In the genomic region with DNA sequence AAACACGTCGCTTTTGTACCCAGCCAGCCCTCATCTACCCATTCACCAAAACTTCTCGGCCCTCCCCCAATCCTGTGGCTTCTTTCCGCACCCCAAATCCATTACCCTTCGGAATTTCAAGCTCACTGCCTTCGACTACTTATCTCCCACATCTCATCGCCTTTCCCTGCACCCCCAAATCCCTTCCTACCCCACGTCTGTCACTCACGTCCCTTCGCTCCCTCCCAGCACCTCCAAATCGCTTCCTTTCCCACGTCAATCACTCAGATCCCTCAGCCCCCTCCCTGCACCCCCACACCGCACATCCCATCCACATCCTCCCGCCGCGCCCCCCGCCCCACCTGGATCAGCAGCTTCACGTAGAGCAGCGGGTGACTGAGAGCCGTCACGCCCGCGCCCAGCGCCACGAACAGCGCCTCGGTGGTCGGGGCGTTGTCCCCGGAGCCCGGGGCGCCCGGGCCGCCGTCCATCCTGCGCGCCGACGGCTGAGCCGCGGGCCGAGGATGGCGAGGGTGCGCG, we compare ENCODE assay signal across 8 mouse cellular contexts. TPM values are rescaled to one million over a fixed set of nuclear protein-coding genes. Genes with fewer than 3 reads are reported as not detected.
DNase-seq lines count a peak whose midpoint lies in the region; ATAC-seq lines count a peak whose summit lies in the region.

No protein-coding gene starts in this region.

- peak overlapping the region; percentile 92 for H3K27ac ChIP-seq in embryonic facial prominence, embryonic 13.5 days
- H3K27ac ChIP-seq in intestine, embryonic 15.5 days = peak overlapping the region; percentile 96
- peak overlapping the region; percentile 51 for H3K27ac ChIP-seq in macrophage

- H3K36me3 ChIP-seq in embryonic facial prominence, embryonic 13.5 days = peaks cover 27% of the 10 kb centered on the region
- H3K36me3 ChIP-seq in intestine, embryonic 15.5 days = 0 out of 2 replicates have a peak, but pooled peaks cover 2% of the 10 kb centered on the region
- peaks cover 10% of the 10 kb centered on the region; the same call in 1 of the 2 replicates for H3K36me3 ChIP-seq in macrophage (ENCODE audit: inconsistent target)

- under 1% methylated on average over 45 of the region's 45 CpGs for WGBS in embryonic facial prominence, embryonic 13.5 days
- under 1% methylated on average over 44 of the region's 45 CpGs for WGBS in intestine, embryonic 15.5 days
- WGBS in macrophage (ENCODE audit: missing documents) = 1% methylated on average over 29 of the region's 45 CpGs

- H3K9me3 ChIP-seq in embryonic facial prominence, embryonic 13.5 days = no peaks in the 10 kb centered on the region
- H3K9me3 ChIP-seq in intestine, embryonic 15.5 days = no peaks in the 10 kb centered on the region

- DNase-seq in kidney, adult 9 months = peak; percentile 35
- DNase-seq in kidney, postnatal 14 days = no peak
- peak; percentile 30 for DNase-seq in Muller cell, postnatal 12 days (ENCODE audit: inconsistent ontology term)
- DNase-seq in urinary bladder, postnatal 10 days (ENCODE audit: low spot score) = no peak
- DNase-seq in ovary, postnatal 14 days (ENCODE audit: low spot score) = no peak

- H3K9ac ChIP-seq in embryonic facial prominence, embryonic 13.5 days = peak overlapping the region; percentile 93
- peak overlapping the region; percentile 96 for H3K9ac ChIP-seq in intestine, embryonic 15.5 days

- H3K79me2 ChIP-seq in macrophage (ENCODE audit: inconsistent target) = peaks cover 51% of the 10 kb centered on the region

- peak overlapping the region; percentile 89 for H3K4me3 ChIP-seq in embryonic facial prominence, embryonic 13.5 days
- peak overlapping the region; percentile 90 for H3K4me3 ChIP-seq in intestine, embryonic 15.5 days (replicated peaks)
- H3K4me3 ChIP-seq in macrophage (ENCODE audit: inconsistent target) = peak overlapping the region; percentile 87

- no peaks in the 10 kb centered on the region for H3K27me3 ChIP-seq in embryonic facial prominence, embryonic 13.5 days
- no peaks in the 10 kb centered on the region for H3K27me3 ChIP-seq in intestine, embryonic 15.5 days (replicated peaks)

- H3K4me2 ChIP-seq in embryonic facial prominence, embryonic 13.5 days = peak overlapping the region; percentile 73
- peak overlapping the region; percentile 80 for H3K4me2 ChIP-seq in intestine, embryonic 15.5 days (replicated peaks)

- peaks cover 33% of the 10 kb centered on the region for H3K4me1 ChIP-seq in embryonic facial prominence, embryonic 13.5 days
- peaks cover 26% of the 10 kb centered on the region for H3K4me1 ChIP-seq in intestine, embryonic 15.5 days (replicated peaks)

- ATAC-seq in embryonic facial prominence, embryonic 13.5 days (ENCODE audit: insufficient number of reproducible peaks, insufficient read depth, low FRiP score, low TSS enrichment, low read depth) = peak; percentile 8; the same call in 1 of the 2 replicates
- ATAC-seq in intestine, embryonic 15.5 days = peak; percentile 42

RNA-seq across cellular contexts. Expression of gene Mtch1, which starts 0.5 kb away (rescaled TPM):
- 284 and 299 TPM in 2 replicates for polyA plus RNA-seq in embryonic facial prominence, embryonic 13.5 days (2015; fragmentation: Nextera tagmentation; extraction: Ambion mirVana)
- 235 and 275 TPM in 2 replicates for polyA plus RNA-seq in intestine, embryonic 15.5 days (2015; fragmentation: Nextera tagmentation; extraction: Ambion mirVana)
- total RNA-seq in macrophage (2018; cell fraction: chromatin; rRNA removed) = 100 to 1,000 TPM in 15 of 26 experiments, 10 to 100 TPM in 11; 33.9 to 200 (median 104) TPM
- 100 to 1,000 TPM; 105 to 170 (median 135) TPM for total RNA-seq in macrophage (2018; cell fraction: cytosol; rRNA removed)
- total RNA-seq in macrophage (2018; cell fraction: nucleus; rRNA removed) = 100 to 1,000 TPM in 3 of 26 experiments, 10 to 100 TPM in 23; 40.0 to 130 (median 72.8) TPM
- polyA plus RNA-seq in macrophage (2018) = 107 to 155 TPM (median 130 TPM) in 3 replicates

RNA-seq across cellular contexts. Expression of gene Fgd2, which starts 13.5 kb away (rescaled TPM):
- polyA plus RNA-seq in embryonic facial prominence, embryonic 13.5 days (2015; fragmentation: Nextera tagmentation; extraction: Ambion mirVana) = 11.5 and 12.9 TPM in 2 replicates
- 10.5 and 12.3 TPM in 2 replicates for polyA plus RNA-seq in intestine, embryonic 15.5 days (2015; fragmentation: Nextera tagmentation; extraction: Ambion mirVana)
- 1,000 to 10,000 TPM in 7 of 26 experiments, 100 to 1,000 TPM in 18, 10 to 100 TPM in 1; 86.9 to 1,791 (median 552) TPM for total RNA-seq in macrophage (2018; cell fraction: chromatin; rRNA removed)
- 100 to 1,000 TPM in 4 of 26 experiments, 10 to 100 TPM in 22; 20.6 to 153 (median 53.9) TPM for total RNA-seq in macrophage (2018; cell fraction: cytosol; rRNA removed)
- 100 to 1,000 TPM in 25 of 26 experiments, 10 to 100 TPM in 1; 94.6 to 605 (median 335) TPM for total RNA-seq in macrophage (2018; cell fraction: nucleus; rRNA removed)
- 29.2 to 94.0 TPM (median 43.1 TPM) in 3 replicates for polyA plus RNA-seq in macrophage (2018)

RNA-seq across cellular contexts. Expression of gene Pi16, which starts 29.7 kb away (rescaled TPM):
- 0.23 and 0.27 TPM in 2 replicates for polyA plus RNA-seq in embryonic facial prominence, embryonic 13.5 days (2015; fragmentation: Nextera tagmentation; extraction: Ambion mirVana)
- polyA plus RNA-seq in intestine, embryonic 15.5 days (2015; fragmentation: Nextera tagmentation; extraction: Ambion mirVana) = 0.72 and 0.98 TPM in 2 replicates
- total RNA-seq in macrophage (2018; cell fraction: chromatin; rRNA removed) = not detected
- total RNA-seq in macrophage (2018; cell fraction: cytosol; rRNA removed) = under 1 TPM in 13 of 26 experiments, not detected in 13; 0.04 to 0.28 (median 0.09) TPM
- under 1 TPM in 4 of 26 experiments, not detected in 22; 0.24 to 0.47 (median 0.38) TPM for total RNA-seq in macrophage (2018; cell fraction: nucleus; rRNA removed)
- 0.22 TPM in 1 of 3 replicates, not detected in the others for polyA plus RNA-seq in macrophage (2018)

Comparison
In these comparisons a context has a peak if more than half of its experiments do, and no peak if none do; other contexts are left out.
1. DNase-seq: peak in kidney, adult 9 months (single experiment) and Muller cell, postnatal 12 days (single experiment); none in kidney, postnatal 14 days (single experiment), urinary bladder, postnatal 10 days (single experiment) and ovary, postnatal 14 days (single experiment).
2. Peak in every context shown above with its lines, with median percentiles within 50 percentile points of each other: H3K27ac ChIP-seq and H3K4me3 ChIP-seq.